Mouse (Mus musculus) midbrain, postnatal 0 days (tissue): ENCODE measurements around the gene Tor4a. TPM values are rescaled to one million over a fixed set of nuclear protein-coding genes. Genes with fewer than 3 reads are reported as not detected.

ENCODE experiments used
- ATAC-seq: fragments of 200-750 bp; cut with Nextera tagmentation; 2 replicates; pipeline ENCODE4 v1.8.0; 2017; ENCODE audit warnings: moderate number of reproducible peaks, mild to moderate bottlenecking, moderate TSS enrichment, moderate library complexity; ENCODE audit not compliant: low FRiP score
- DNase-seq: peaks from one replicate; pipeline ENCODE4 v3.0.0-alpha.2; 2015; ENCODE audit warnings: low spot score
- H3K27ac ChIP-seq: fragments of 300-500 bp; sonication (generic); 2 replicates; pipeline ENCODE4 v1.5.1; 2014; ENCODE audit warnings: low read depth, mild to moderate bottlenecking, low read length, mixed read lengths
- H3K27me3 ChIP-seq: fragments of 300-500 bp; sonication (generic); 2 replicates; pipeline ENCODE4 v1.6.1; 2014; ENCODE audit warnings: low read length, control low read depth, mixed read lengths; ENCODE audit not compliant: insufficient read depth
- H3K36me3 ChIP-seq: fragments of 300-500 bp; sonication (generic); 2 replicates; pipeline ENCODE4 v1.6.1; 2014; ENCODE audit warnings: low read length, control low read depth, mixed read lengths; ENCODE audit not compliant: insufficient read depth
- H3K4me1 ChIP-seq: fragments of 300-500 bp; sonication (generic); 2 replicates; pipeline ENCODE4 v1.6.1; 2014; ENCODE audit warnings: mild to moderate bottlenecking, control low read depth, antibody characterized with exemption, low read length, mixed read lengths; ENCODE audit not compliant: insufficient read depth
- H3K4me2 ChIP-seq: fragments of 300-500 bp; sonication (generic); 2 replicates; pipeline ENCODE4 v1.6.1; 2014; ENCODE audit warnings: low read depth, mild to moderate bottlenecking, low read length, mixed read lengths; ENCODE audit not compliant: poor library complexity, severe bottlenecking
- H3K4me3 ChIP-seq: fragments of 300-500 bp; sonication (generic); 2 replicates; pipeline ENCODE4 v1.5.1; 2014; ENCODE audit warnings: low read depth, mild to moderate bottlenecking, low read length, moderate library complexity
- H3K9ac ChIP-seq: fragments of 300-500 bp; sonication (generic); replicated peaks from 2 replicates; pipeline ENCODE4 v1.6.1; 2014; ENCODE audit warnings: mild to moderate bottlenecking, low read length, moderate library complexity, mixed read lengths; ENCODE audit not compliant: poor library complexity, severe bottlenecking
- H3K9me3 ChIP-seq: fragments of 300-500 bp; sonication (generic); 2 replicates; pipeline ENCODE4 v1.6.1; 2016; ENCODE audit warnings: low read length, control low read depth
- CTCF ChIP-seq: IDR thresholded peaks from 2 replicates; pipeline ENCODE4 v1.5.1; 2016; ENCODE audit warnings: antibody characterized with exemption, mild to moderate bottlenecking
- WGBS: fragments of 180-500 bp; shearing (Covaris S2); extraction: QIAGEN DNeasy Blood & Tissue Kit; methylation state at CpG from one replicate; pipeline ENCODE4 v1.1.7; 2014; 5-methylcytosine and 5-hydroxymethylcytosine counted together
- polyA plus RNA-seq: library from polyadenylated mRNA; unstranded; fragments of >200 nt; fragmentation: Nextera tagmentation; extraction: Ambion mirVana; gene quantifications from 2 replicates; pipeline ENCODE4 v1.2.1, GENCODE M21; 2015
- total RNA-seq: library from RNA; depleted of rRNA; stranded (reverse); fragments of >200 nt; gene quantifications from 2 replicates; pipeline ENCODE4 v1.2.3, GENCODE M21; 2014

Tor4a gene
- total and polyA plus RNA-seq, 2 experiments from 2014 or later: 0.98 to 3.5 TPM

- peak overlapping the region; percentile 4 for H3K4me2 ChIP-seq
- no peak for TF ChIP-seq CTCF
- H3K27ac ChIP-seq: peak overlapping the region; percentile 8; the same call in 1 of the 2 replicates
- no peak overlapping the region for H3K9ac ChIP-seq
- DNase-seq (no peak), ATAC-seq (no peak)
- H3K4me1 ChIP-seq: no peaks in the 10 kb centered on the region; the same call in 1 of the 2 replicates
- H3K4me3 ChIP-seq: no peak overlapping the region
- H3K27me3 ChIP-seq: no peaks in the 10 kb centered on the region
- WGBS: 69% methylated on average over 6 of the region's 6 CpGs
- H3K36me3 ChIP-seq: no peaks in the 10 kb centered on the region
- H3K9me3 ChIP-seq: no peaks in the 10 kb centered on the region
These were observed 32.4 kb upstream of the Tor4a start for GRCm38 (mm10) chr2:25228995-25229530.

GRCm38 (mm10) chr2:25228431-25228889, 31.8 kb upstream of the Tor4a start:
- no peak overlapping the region for H3K9ac ChIP-seq
- H3K27ac ChIP-seq: peak overlapping the region; percentile 77
- peak; percentile 79 for TF ChIP-seq CTCF
- peaks cover 3% of the 10 kb centered on the region; the same call in 1 of the 2 replicates for H3K4me1 ChIP-seq
- H3K9me3 ChIP-seq: no peaks in the 10 kb centered on the region
- 2% methylated on average over 7 of the region's 7 CpGs for WGBS
- no peaks in the 10 kb centered on the region for H3K36me3 ChIP-seq
- peak overlapping the region; percentile 4 for H3K4me2 ChIP-seq
- H3K27me3 ChIP-seq: no peaks in the 10 kb centered on the region
- H3K4me3 ChIP-seq: no peak overlapping the region
- DNase-seq (peak; percentile 91), ATAC-seq (peak; percentile 39)

- no peak for ATAC-seq
- TF ChIP-seq CTCF: no peak
- Histone ChIP-seq H3K4me1 (peaks cover 6% of the 10 kb centered on the region; the same call in 1 of the 2 replicates), H3K36me3 (no peaks in the 10 kb centered on the region), H3K27ac (no peak overlapping the region), H3K9ac (no peak overlapping the region), H3K4me3 (no peak overlapping the region), H3K4me2 (no peak overlapping the region), H3K27me3 (no peaks in the 10 kb centered on the region), H3K9me3 (no peaks in the 10 kb centered on the region)
- DNase-seq: no peak
- WGBS: 94% methylated on average over 4 of the region's 4 CpGs
These were observed 30.7 kb upstream of the Tor4a start for GRCm38 (mm10) chr2:25227406-25227805.

DNA sequence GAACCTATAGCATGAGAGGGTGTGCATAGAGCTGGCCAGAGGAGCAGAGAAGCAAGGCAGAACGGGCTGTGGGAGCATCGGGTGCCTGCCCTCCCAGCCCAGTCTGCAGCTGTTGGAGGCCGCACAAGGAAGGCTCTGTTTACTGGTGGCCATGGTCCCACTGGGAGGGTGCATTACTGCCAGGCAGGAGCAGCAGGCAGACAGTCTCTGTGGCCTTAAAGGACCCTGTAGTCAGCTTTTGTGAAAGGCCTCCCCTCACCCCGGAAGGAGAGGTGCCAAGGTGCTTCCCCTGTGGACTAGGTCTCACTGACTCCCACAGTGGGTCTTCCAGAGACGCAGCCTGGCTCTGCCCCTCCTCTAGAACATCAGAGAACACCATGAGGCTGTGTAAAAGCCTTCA, 30.2 kb upstream of the Tor4a start:
- ATAC-seq: no peak
- no peaks in the 10 kb centered on the region for H3K9me3 ChIP-seq
- whole genome bisulfite sequencing: 79% methylated on average over 5 of the region's 5 CpGs
- no peak overlapping the region for H3K27ac ChIP-seq
- no peak overlapping the region for H3K4me2 ChIP-seq
- H3K27me3 ChIP-seq: no peaks in the 10 kb centered on the region
- no peak overlapping the region for H3K9ac ChIP-seq
- peaks cover 1% of the 10 kb centered on the region; the same call in 1 of the 2 replicates for H3K36me3 ChIP-seq
- H3K4me1 ChIP-seq: peaks cover 6% of the 10 kb centered on the region; the same call in 1 of the 2 replicates
- H3K4me3 ChIP-seq: no peak overlapping the region
- no peak for DNase-seq
- TF ChIP-seq CTCF: no peak

DNA sequence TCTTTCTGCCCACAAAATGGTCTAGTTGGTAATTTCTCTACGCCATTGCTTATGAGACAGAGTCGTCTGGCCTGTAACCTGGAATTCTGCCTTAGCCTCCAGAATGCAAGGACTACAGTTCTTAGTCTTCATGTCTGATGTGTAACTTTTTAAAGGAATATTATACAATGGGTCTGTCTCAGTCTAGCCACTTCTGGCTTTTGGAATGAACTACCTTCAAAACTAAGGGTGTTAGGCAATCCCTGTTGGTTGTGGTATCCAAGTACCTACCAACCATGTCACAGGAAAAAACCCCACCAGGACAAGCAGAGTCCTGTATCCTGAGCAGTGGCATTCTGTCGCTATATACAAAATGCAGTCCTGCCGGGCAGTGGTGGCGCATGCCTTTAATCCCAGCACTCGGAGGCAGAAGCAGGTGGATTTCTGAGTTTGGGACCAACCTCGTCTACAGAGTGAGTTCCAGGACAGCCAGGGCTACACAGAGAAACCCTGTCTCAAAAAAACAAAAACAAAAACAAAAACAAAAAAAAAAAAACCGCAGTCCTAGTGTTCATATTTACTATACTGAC, 29.2 kb upstream of the Tor4a start:
- H3K27me3 ChIP-seq: no peaks in the 10 kb centered on the region
- H3K36me3 ChIP-seq: peaks cover 6% of the 10 kb centered on the region; the same call in 1 of the 2 replicates
- 62% methylated on average over 8 of the region's 8 CpGs for WGBS
- no peak for TF ChIP-seq CTCF
- H3K4me2 ChIP-seq: no peak overlapping the region
- ATAC-seq (no peak), DNase-seq (no peak)
- H3K27ac ChIP-seq: peak overlapping the region; percentile 87; the same call in 1 of the 2 replicates
- peaks cover 6% of the 10 kb centered on the region; the same call in 1 of the 2 replicates for H3K4me1 ChIP-seq
- H3K9me3 ChIP-seq: no peaks in the 10 kb centered on the region
- H3K9ac ChIP-seq: no peak overlapping the region
- H3K4me3 ChIP-seq: peak overlapping the region; percentile 85; the same call in 1 of the 2 replicates
